In genomic region chr1:152560477-152560876, GRCm38 (mm10) we compare ENCODE assay signal across 9 mouse cellular contexts.
DNase-seq lines count a peak whose midpoint lies in the region; ATAC-seq and TF ChIP-seq lines count a peak whose summit lies in the region.
"Had no signal": no experiment of that assay in that cellular context is flagged by ENCODE, and none has a peak within 500 bp of the region (broad histone marks: within the 10 kb centered on the region; RNA-seq: fewer than 3 reads in every experiment).

No protein-coding gene starts in this region.

- H3K4me3 ChIP-seq in lung, embryonic 14.5 days (ENCODE audit: low read depth, low read length), result no peak overlapping the region
- no peak overlapping the region for H3K4me3 ChIP-seq in kidney, postnatal 0 days (replicated peaks; ENCODE audit: low read depth, low read length)

- peak; percentile 70 for DNase-seq in lung, embryonic 14.5 days
- DNase-seq in lung, postnatal 25 days (ENCODE audit: low spot score), result no peak
- DNase-seq in frontal cortex, postnatal 36 days (ENCODE audit: low spot score in 2 of 2), result peak; percentile 35 to 42
- DNase-seq in kidney, postnatal 0 days (ENCODE audit: low spot score), result no peak
- DNase-seq in lung, postnatal 36 days, result peak; percentile 48
- DNase-seq in urinary bladder, adult 2 months (ENCODE audit: low spot score), result no peak
- no peak for DNase-seq in ovary, adult 18-20 months (ENCODE audit: low spot score)

- WGBS in lung, embryonic 14.5 days, result 53% methylated on average over 5 of the region's 5 CpGs
- 50% methylated on average over 5 of the region's 5 CpGs for WGBS in kidney, postnatal 0 days

- no peak for ATAC-seq in lung, embryonic 14.5 days (ENCODE audit: insufficient read depth)
- ATAC-seq in kidney, postnatal 0 days (replicated peaks; ENCODE audit: low FRiP score, low read depth), result no peak
- ATAC-seq in activated CD4-positive, CD25-positive, alpha-beta regulatory T cell, adult 4 months, result no peak

- H3K36me3 ChIP-seq in lung, embryonic 14.5 days (ENCODE audit: insufficient read depth), result no peaks in the 10 kb centered on the region
- H3K36me3 ChIP-seq in kidney, postnatal 0 days (ENCODE audit: insufficient read depth, low read length), result no peaks in the 10 kb centered on the region

- peaks cover 15% of the 10 kb centered on the region; the same call in 1 of the 2 replicates for H3K4me1 ChIP-seq in lung, embryonic 14.5 days (ENCODE audit: insufficient read depth)
- H3K4me1 ChIP-seq in kidney, postnatal 0 days (replicated peaks; ENCODE audit: insufficient read depth, low read length), result peaks cover 25% of the 10 kb centered on the region

- H3K4me2 ChIP-seq in lung, embryonic 14.5 days, result no peak overlapping the region
- H3K4me2 ChIP-seq in kidney, postnatal 0 days (ENCODE audit: low read length), result no peak overlapping the region

- H3K27ac ChIP-seq in lung, embryonic 14.5 days (ENCODE audit: low read depth), result peak overlapping the region; percentile 1; the same call in 1 of the 2 replicates
- H3K27ac ChIP-seq in kidney, postnatal 0 days, result peak overlapping the region; percentile 34; the same call in 1 of the 2 replicates
- H3K27ac ChIP-seq: macrophage had no signal

- no peak overlapping the region for H3K9ac ChIP-seq in lung, embryonic 14.5 days
- H3K9ac ChIP-seq in kidney, postnatal 0 days (ENCODE audit: low read depth, low read length), result no peak overlapping the region

- TF ChIP-seq CTCF in lung, embryonic 14.5 days (IDR thresholded peaks at IDR 0.05; ENCODE audit: low read depth), result no peak
- no peak for TF ChIP-seq CTCF in kidney, postnatal 0 days (IDR thresholded peaks at IDR 0.05; ENCODE audit: low read depth)

- H3K27me3 ChIP-seq in lung, embryonic 14.5 days (ENCODE audit: insufficient read depth, low read length), result no peaks in the 10 kb centered on the region
- no peaks in the 10 kb centered on the region for H3K27me3 ChIP-seq in kidney, postnatal 0 days (ENCODE audit: insufficient read depth, low read length)

- no peaks in the 10 kb centered on the region for H3K9me3 ChIP-seq in lung, embryonic 14.5 days (ENCODE audit: low read depth, low read length)
- no peaks in the 10 kb centered on the region for H3K9me3 ChIP-seq in kidney, postnatal 0 days (replicated peaks; ENCODE audit: low read length)

Comparison
In these comparisons a context has a peak if more than half of its experiments do, and no peak if none do; other contexts are left out.
1. DNase-seq: peak in lung, embryonic 14.5 days (single experiment), frontal cortex, postnatal 36 days (2 of 2) and lung, postnatal 36 days (single experiment); none in lung, postnatal 25 days (single experiment), kidney, postnatal 0 days (single experiment), urinary bladder, adult 2 months (single experiment) and ovary, adult 18-20 months (single experiment).